Mouse (Mus musculus) lung, embryonic 15.5 days (tissue): ENCODE measurements around the gene Hlf. TPM values are rescaled to one million over a fixed set of nuclear protein-coding genes. Genes with fewer than 3 reads are reported as not detected.

Experiments used
- ATAC-seq: fragments of 200-750 bp; cut with Nextera tagmentation; 2 replicates; pipeline ENCODE4 v1.8.0; 2017; ENCODE audit warnings: moderate number of reproducible peaks, borderline replicate concordance; ENCODE audit not compliant: low FRiP score, low TSS enrichment; ENCODE audit errors: extremely low read depth
- H3K27ac ChIP-seq: fragments of 300-500 bp; sonication (generic); 2 replicates; pipeline ENCODE4 v1.5.1; 2015; ENCODE audit warnings: moderate library complexity, mild to moderate bottlenecking, inconsistent platforms
- H3K27me3 ChIP-seq: fragments of 300-500 bp; sonication (generic); 2 replicates; pipeline ENCODE4 v1.6.1; 2015; ENCODE audit warnings: inconsistent platforms
- H3K36me3 ChIP-seq: fragments of 300-500 bp; sonication (generic); 2 replicates; pipeline ENCODE4 v1.6.1; 2015; ENCODE audit warnings: inconsistent platforms
- H3K4me1 ChIP-seq: fragments of 300-500 bp; sonication (generic); 2 replicates; pipeline ENCODE4 v1.6.1; 2015; ENCODE audit warnings: inconsistent platforms
- H3K4me2 ChIP-seq: fragments of 300-500 bp; sonication (generic); 2 replicates; pipeline ENCODE4 v1.6.1; 2015; ENCODE audit warnings: inconsistent platforms, mild to moderate bottlenecking, moderate library complexity
- H3K4me3 ChIP-seq: fragments of 300-500 bp; sonication (generic); 2 replicates; pipeline ENCODE4 v1.5.1; 2015; ENCODE audit warnings: mild to moderate bottlenecking, inconsistent platforms
- H3K9ac ChIP-seq: fragments of 300-500 bp; sonication (generic); 2 replicates; pipeline ENCODE4 v1.6.1; 2015; ENCODE audit warnings: inconsistent platforms
- H3K9me3 ChIP-seq: fragments of 300-500 bp; sonication (generic); 2 replicates; pipeline ENCODE4 v1.6.1; 2016; ENCODE audit warnings: inconsistent platforms
- WGBS: fragments of 180-500 bp; shearing (Covaris S2); methylation state at CpG from one replicate; pipeline ENCODE4 v1.1.7; 2015; 5-methylcytosine and 5-hydroxymethylcytosine counted together
- polyA plus RNA-seq: library from polyadenylated mRNA; unstranded; fragments of >200 nt; fragmentation: Nextera tagmentation; extraction: Ambion mirVana; gene quantifications from 2 replicates; pipeline ENCODE4 v1.2.1, GENCODE M21; 2015

Hlf gene
- polyA plus RNA-seq, 1 experiment from 2014 or later: 4.6 TPM

DNA sequence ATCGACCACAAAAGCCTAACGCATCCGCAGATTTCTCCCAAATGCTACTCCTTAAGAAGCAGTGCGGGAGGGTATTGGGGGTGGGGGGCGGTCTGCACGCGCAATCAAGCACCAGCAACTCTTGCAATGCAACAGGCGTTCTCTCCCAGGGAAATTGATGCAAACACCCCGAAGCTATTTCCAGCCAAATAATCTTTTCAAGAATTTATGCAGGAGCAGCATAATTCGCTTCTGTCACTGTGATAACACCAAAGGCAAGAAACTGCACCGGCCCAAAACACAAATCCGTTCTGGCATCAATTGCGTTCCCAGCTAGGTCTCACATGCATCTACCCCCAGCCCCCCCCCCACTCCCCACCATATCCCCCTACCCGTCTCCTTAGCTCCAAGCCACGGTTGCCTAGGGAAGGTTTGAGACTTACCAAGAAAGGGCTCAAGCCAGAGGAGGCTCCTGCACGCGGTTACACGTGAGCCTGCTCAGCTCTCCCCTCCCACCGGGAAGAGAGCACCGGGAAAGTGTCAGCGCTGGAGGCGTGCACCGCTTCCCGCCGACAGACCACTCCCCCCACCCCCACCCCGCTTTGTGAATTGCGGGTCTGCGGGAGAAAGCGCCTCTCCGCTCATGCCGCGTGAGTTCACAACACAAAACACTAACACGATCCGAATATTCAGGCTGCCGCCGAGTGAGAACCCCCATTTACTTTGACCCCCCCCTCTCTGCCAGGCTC lies 1.4 kb downstream of the Hlf start:
- Histone ChIP-seq H3K27ac (no peak overlapping the region), H3K9me3 (no peaks in the 10 kb centered on the region), H3K4me1 (peaks cover 29% of the 10 kb centered on the region), H3K4me2 (peak overlapping the region; percentile 93), H3K27me3 (peaks cover 29% of the 10 kb centered on the region), H3K36me3 (no peaks in the 10 kb centered on the region), H3K9ac (peak overlapping the region; percentile 46), H3K4me3 (peak overlapping the region; percentile 49)
- under 1% methylated on average over 35 of the region's 36 CpGs for WGBS
- peak; percentile 28; the same call in 1 of the 2 replicates for ATAC-seq

- Histone ChIP-seq H3K4me3 (peak overlapping the region; percentile 49; the same call in 1 of the 2 replicates), H3K36me3 (no peaks in the 10 kb centered on the region), H3K4me2 (peak overlapping the region; percentile 93), H3K4me1 (peaks cover 30% of the 10 kb centered on the region), H3K27me3 (peaks cover 29% of the 10 kb centered on the region), H3K27ac (no peak overlapping the region), H3K9ac (no peak overlapping the region), H3K9me3 (no peaks in the 10 kb centered on the region)
- WGBS: 49% methylated on average over 32 of the region's 32 CpGs
- no peak for ATAC-seq
Measured at GRCm38 (mm10) chr11:90387501-90388440, 2.9 kb downstream of the Hlf start.

- Histone ChIP-seq H3K9ac (no peak overlapping the region), H3K4me3 (no peak overlapping the region)
Measured at GRCm38 (mm10) chr11:90382005-90382611, 8.6 kb downstream of the Hlf start.

GRCm38 (mm10) chr11:90381113-90381512 lies 9.6 kb downstream of the Hlf start:
- H3K9me3 ChIP-seq: no peaks in the 10 kb centered on the region
- WGBS: 54% methylated on average over 5 of the region's 5 CpGs
- H3K36me3 ChIP-seq: no peaks in the 10 kb centered on the region
- H3K27me3 ChIP-seq: no peaks in the 10 kb centered on the region
- H3K9ac ChIP-seq: no peak overlapping the region
- H3K4me2 ChIP-seq: no peak overlapping the region
- no peak for ATAC-seq
- no peak overlapping the region for H3K27ac ChIP-seq
- H3K4me1 ChIP-seq: peaks cover 24% of the 10 kb centered on the region
- H3K4me3 ChIP-seq: no peak overlapping the region

More at GRCm38 (mm10) chr11:90382005-90382611, 8.6 kb downstream of the Hlf start:
- H3K36me3 ChIP-seq: no peaks in the 10 kb centered on the region
- H3K27me3 ChIP-seq: peaks cover 2% of the 10 kb centered on the region; the same call in 1 of the 2 replicates
- peak overlapping the region; percentile 31 for H3K4me2 ChIP-seq
- peaks cover 24% of the 10 kb centered on the region for H3K4me1 ChIP-seq
- no peaks in the 10 kb centered on the region for H3K9me3 ChIP-seq
- 7% methylated on average over 6 of the region's 6 CpGs for WGBS
- ATAC-seq: peak; percentile 86
- H3K27ac ChIP-seq: peak overlapping the region; percentile 67

DNA sequence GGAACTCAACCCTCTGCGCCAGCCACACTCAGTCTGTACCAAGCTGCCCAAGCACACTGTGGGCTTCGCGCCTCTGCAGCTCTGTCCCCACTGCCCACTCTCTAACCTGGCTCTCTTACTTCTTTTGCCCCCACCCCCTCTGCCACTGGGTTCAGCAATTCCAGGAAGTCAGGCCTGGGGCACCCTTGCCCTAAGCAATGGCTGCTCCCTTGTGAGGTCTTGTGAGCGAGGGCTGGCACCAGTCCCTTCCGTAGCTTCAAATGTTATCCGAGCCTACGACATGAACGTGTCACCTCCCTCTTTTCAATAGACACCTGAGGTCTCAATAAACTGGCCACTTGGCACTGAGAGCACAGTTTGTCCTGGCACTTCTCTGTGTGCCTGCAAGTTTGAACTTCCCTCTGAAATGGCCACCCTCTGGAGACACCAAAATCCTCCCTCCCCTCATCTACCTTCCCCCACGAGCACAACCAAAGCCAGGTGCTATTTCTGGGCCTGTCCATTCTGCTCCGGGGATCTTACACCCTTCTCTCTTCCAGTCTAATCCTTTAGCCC lies 10.5 kb downstream of the Hlf start:
- no peaks in the 10 kb centered on the region for H3K36me3 ChIP-seq
- H3K9me3 ChIP-seq: no peaks in the 10 kb centered on the region
- H3K4me1 ChIP-seq: peaks cover 24% of the 10 kb centered on the region
- no peak overlapping the region for H3K9ac ChIP-seq
- H3K4me2 ChIP-seq: no peak overlapping the region
- no peak overlapping the region for H3K27ac ChIP-seq
- H3K27me3 ChIP-seq: no peaks in the 10 kb centered on the region
- no peak overlapping the region for H3K4me3 ChIP-seq
- WGBS: 83% methylated on average over 10 of the region's 10 CpGs
- no peak for ATAC-seq

DNA sequence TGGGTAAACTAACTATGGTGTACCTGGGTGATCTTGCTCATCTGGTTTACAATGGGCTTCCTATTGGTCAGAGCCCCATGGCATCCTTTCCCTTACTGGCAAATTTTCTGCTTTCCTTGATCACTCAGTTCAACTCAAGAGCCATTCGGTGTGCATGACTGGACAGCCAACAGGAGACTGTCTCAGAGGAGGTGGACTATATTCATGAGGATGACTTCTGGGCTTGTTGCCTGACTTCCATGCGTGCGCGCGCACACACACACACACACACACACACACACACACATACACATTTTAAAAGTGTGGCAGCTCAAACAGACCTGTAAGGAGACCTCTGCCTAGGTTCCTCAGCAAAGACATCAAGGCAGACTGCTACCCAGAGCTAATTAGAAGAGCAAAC lies 12.7 kb downstream of the Hlf start:
- Histone ChIP-seq H3K27me3 (no peaks in the 10 kb centered on the region), H3K36me3 (no peaks in the 10 kb centered on the region), H3K9me3 (no peaks in the 10 kb centered on the region), H3K4me2 (no peak overlapping the region), H3K4me1 (peaks cover 24% of the 10 kb centered on the region), H3K4me3 (no peak overlapping the region), H3K27ac (no peak overlapping the region), H3K9ac (no peak overlapping the region)
- WGBS: 78% methylated on average over 5 of the region's 5 CpGs
- ATAC-seq: no peak

DNA sequence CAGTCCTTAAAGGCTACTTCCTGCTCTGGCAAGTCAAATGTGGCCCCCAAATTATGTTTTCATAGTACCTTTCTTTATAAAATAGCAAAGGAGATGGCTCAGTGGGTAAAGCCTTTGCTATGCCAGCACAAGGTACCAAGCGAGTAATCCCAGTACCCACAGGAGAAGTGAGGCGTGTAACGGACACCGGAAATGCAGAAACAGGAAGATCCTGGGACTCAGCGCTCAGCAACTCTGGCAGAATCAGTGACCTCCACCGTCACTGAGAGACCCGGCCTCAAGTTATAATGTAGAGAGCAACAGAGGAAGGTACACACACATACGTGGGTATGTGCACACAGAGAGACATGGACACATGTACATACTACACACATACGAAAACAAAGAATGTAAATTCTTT lies 14.3 kb downstream of the Hlf start:
- H3K4me3 ChIP-seq: no peak overlapping the region
- no peak for ATAC-seq
- no peaks in the 10 kb centered on the region for H3K27me3 ChIP-seq
- WGBS: 90% methylated on average over 9 of the region's 9 CpGs
- H3K4me1 ChIP-seq: peaks cover 14% of the 10 kb centered on the region
- H3K9me3 ChIP-seq: no peaks in the 10 kb centered on the region
- no peaks in the 10 kb centered on the region for H3K36me3 ChIP-seq
- H3K9ac ChIP-seq: no peak overlapping the region
- H3K4me2 ChIP-seq: no peak overlapping the region
- no peak overlapping the region for H3K27ac ChIP-seq

DNA sequence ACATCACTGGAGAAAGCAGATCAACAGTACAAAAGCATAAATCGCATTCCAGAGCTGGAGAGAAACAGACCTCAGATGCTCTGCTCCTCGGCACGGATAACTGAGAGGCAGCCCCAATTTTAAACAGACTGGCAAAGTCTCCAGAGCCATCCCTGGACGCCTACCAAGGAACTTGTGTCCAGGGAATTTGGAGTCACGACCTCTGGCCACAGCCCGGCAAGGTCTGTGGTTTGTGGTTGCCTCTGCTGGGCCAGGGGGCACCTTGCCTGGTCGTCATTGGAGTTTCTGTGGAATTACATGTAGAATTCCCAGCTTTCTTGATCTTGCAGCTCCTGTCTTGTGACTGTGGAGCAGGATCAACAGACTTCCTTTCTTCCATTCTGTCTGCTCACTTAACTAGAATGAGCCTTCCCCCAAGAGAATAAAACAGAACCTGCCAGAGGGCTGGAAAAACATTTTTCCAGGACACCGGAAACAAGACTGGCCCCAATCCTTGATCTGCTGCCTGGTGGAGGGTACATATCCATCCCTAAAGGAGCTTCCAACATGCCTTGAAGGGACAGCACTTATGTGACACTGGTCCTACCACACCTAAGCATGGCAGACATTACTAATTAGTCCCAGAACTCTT lies 19.1 kb downstream of the Hlf start:
- Histone ChIP-seq H3K4me2 (no peak overlapping the region), H3K9me3 (no peaks in the 10 kb centered on the region), H3K36me3 (no peaks in the 10 kb centered on the region), H3K27ac (no peak overlapping the region), H3K9ac (no peak overlapping the region), H3K4me1 (peaks cover 38% of the 10 kb centered on the region), H3K27me3 (no peaks in the 10 kb centered on the region), H3K4me3 (no peak overlapping the region)
- WGBS: 44% methylated on average over 8 of the region's 8 CpGs
- ATAC-seq: no peak

DNA sequence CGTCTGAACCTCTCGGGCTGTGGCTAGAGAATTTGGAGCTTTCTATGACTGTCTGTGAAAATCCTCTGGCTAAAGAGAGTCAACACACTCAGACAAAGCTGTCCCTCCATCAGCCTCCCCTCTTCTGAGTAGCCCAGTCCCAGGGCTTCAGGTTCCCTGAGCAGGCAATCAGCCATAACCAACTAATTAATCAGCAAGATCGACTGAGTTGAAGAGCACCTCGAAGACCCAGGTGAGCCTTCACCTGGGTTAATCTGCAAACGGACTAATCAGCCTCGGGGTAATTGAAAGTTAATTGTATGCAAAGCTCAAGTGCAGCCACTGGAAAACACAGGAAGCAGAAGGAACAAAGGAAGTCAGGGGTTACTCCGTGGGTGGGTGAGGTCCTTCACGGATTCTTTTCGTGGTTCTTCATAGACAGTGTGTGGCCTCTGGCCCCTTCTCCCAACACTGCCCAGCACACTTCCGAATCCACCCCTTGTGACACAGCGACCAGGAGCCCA lies 19.9 kb downstream of the Hlf start:
- Histone ChIP-seq H3K9ac (no peak overlapping the region), H3K9me3 (no peaks in the 10 kb centered on the region), H3K27ac (peak overlapping the region; percentile 96), H3K36me3 (no peaks in the 10 kb centered on the region), H3K27me3 (no peaks in the 10 kb centered on the region), H3K4me2 (peak overlapping the region; percentile 4), H3K4me3 (no peak overlapping the region), H3K4me1 (peaks cover 38% of the 10 kb centered on the region)
- 15% methylated on average over 11 of the region's 11 CpGs for WGBS
- no peak for ATAC-seq

GRCm38 (mm10) chr11:90370367-90370766 lies 20.3 kb downstream of the Hlf start:
- H3K4me2 ChIP-seq: peak overlapping the region; percentile 4
- H3K36me3 ChIP-seq: no peaks in the 10 kb centered on the region
- H3K4me3 ChIP-seq: no peak overlapping the region
- H3K27ac ChIP-seq: peak overlapping the region; percentile 96
- 38% methylated on average over 11 of the region's 11 CpGs for WGBS
- no peak for ATAC-seq
- H3K4me1 ChIP-seq: peaks cover 39% of the 10 kb centered on the region
- no peak overlapping the region for H3K9ac ChIP-seq
- H3K9me3 ChIP-seq: no peaks in the 10 kb centered on the region
- no peaks in the 10 kb centered on the region for H3K27me3 ChIP-seq

DNA sequence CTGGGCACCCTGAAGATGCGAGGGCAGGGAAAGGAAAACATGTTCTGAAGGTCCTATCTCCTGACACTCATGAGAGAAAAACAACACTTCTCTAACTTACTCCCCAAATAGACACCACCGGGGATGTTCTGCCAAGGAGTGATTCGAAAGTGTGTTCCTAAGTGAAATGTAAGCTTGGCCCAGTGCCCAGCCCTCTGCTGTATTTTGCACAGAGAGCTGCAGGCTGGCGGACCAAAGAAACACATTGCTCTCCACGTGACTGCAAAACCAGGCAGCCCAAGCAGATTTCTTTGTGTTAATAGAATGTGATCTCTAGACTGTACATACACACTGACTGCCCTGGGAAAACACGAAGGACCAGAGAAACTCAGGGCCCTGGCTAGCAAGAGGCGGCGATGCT lies 21.1 kb downstream of the Hlf start:
- Histone ChIP-seq H3K9ac (no peak overlapping the region), H3K4me1 (peaks cover 46% of the 10 kb centered on the region), H3K4me2 (peak overlapping the region; percentile 48), H3K9me3 (no peaks in the 10 kb centered on the region), H3K36me3 (no peaks in the 10 kb centered on the region), H3K27ac (peak overlapping the region; percentile 96), H3K4me3 (no peak overlapping the region), H3K27me3 (no peaks in the 10 kb centered on the region)
- ATAC-seq: peak; percentile 91
- 4% methylated on average over 8 of the region's 8 CpGs for WGBS
